Mouse (Mus musculus) gastrocnemius, postnatal 4 days (tissue): ENCODE measurements around the gene Klk14. TPM values are rescaled to one million over a fixed set of nuclear protein-coding genes. Genes with fewer than 3 reads are reported as not detected.
A peak's percentile ranks its signal among the peaks of the same experiment; 100 is the strongest.
"Not testable (repeated sequence)": the region's sequence is repeated elsewhere in the genome, so short reads cannot be mapped to it uniquely, and the experiment has no call there.

Experiments used
- DNase-seq, 2 experiments: peaks; one replicate each; pipeline ENCODE4 v3.0.0; 2021 to 2022; ENCODE audit warnings: low spot score in 2 of 2, mixed read lengths in 2 of 2
- long read RNA-seq, 2 experiments: library from polyadenylated mRNA; stranded (forward); transcript quantifications; one replicate each; pipeline ENCODE4 v2.0.0; 2021
- total RNA-seq, 2 experiments: library from RNA; stranded (reverse); gene quantifications; 2 replicates each; pipeline ENCODE4 v1.2.3; 2021

Klk14 gene
- not detected for total RNA-seq
- long read RNA-seq, experiment 1 = 0 reads
- long read RNA-seq, experiment 2 = 0 reads

DNA sequence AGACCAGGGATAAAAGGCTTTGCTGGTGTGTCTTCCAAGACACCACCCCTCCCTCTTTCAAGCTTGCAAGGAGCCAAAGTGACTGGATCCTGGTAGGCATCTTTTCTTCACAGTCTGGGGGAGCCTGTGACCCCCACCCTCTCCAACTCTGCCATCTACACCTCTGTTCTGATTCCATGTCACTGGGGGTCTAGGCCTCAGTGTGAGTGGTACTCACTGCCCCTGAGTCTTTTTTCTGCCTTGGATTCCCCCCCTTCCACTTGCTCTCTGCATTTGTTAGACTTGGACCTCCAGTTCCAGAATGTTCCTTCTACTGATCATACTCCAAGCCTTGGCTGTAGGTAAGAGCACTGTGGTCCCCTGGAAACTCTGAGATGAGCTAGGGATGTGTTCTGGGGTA is at the start of gene Klk14:
TSS of gene Klk14 (plus strand) at position 301 of the 400 bp plus-strand sequence.
- no peak for DNase-seq

DNA sequence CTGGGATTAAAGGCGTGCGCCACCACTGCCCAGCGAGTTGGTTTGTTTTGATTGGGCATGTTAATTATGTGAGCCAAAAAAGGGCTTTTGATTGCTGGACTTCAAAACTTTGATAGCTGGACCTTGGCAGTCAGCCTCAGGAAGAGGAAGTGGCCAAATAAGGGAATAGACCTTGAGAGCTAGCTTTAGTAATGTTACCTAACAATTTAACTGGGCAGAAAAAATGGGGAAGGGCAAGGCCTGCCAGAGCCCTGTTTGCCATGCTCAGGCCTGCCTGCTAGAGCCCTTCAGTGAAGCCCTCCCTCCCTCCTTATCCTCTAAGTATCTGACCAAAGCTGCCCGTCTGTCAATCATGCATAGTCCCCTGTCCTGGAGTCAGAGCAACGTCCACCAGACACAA is 47.6 kb upstream of the Klk14 start:
- no peak for DNase-seq

DNA sequence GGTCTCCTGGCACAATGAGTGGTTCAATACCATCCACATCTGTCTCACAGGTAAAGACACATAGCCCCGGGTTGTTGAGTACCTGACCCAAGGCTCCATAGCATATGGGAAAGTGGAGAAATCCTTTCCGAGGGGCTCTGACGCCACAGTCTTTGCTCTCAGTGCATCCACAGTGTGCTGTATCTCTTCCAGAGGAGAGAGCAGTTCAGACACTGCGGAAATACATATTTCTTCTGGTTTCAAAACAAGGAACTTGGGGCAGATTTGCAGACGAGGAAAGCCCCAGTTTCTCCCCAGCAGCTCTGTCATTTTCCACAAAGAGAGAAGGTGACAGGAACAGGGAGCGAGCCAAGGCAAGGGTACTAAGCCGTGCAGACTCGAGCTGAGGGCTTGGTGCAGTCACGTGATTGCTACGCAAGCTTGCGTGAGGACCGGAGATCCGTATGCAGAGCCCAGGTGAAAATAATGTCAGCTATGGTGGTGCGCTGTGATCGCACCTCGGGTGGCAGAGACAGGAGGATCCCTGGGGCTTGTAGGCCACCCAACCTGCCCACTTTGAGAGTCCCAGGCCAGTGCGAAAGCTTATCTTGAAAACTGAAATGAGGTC is 47.1 kb upstream of the Klk14 start:
- no peak for DNase-seq

DNA sequence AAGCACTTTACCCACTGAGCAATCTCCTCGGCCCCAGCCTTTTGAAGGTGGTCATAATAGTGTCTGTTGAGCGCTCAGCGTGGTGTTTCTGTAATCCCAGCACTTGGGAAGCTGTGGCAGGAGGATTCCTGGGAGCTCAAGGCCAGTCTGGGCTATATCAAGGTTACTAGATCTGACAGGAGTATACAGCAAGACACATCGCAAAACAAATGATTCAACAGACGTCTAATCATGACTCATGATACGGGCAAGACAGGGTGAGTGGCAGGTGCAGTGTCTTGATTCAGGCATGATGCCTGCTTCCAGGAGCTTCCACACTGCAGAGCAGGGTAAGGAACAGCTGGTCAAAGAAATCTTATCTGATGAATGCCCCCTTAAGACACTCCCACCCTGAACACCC is 37.5 kb upstream of the Klk14 start:
- DNase-seq = no peak

DNA sequence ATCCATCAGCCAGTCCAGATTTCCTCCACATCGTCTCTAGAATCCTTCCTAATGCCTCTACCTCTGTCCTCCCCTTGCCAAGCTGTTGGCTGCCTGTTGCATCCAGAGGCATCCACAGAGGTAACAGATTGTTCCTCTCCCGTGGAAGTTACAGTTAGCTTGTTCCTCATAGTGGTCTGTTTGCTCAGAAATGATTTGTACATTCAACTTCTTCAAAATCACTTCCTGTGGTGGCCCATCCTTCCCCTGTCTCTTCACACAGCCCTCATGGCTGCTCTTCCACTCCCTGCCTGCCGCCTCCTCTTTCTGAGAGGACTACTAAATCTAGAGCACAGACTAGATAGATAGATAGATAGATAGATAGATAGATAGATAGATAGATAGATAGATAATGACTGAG is 35.7 kb upstream of the Klk14 start:
- no peak for DNase-seq

DNA sequence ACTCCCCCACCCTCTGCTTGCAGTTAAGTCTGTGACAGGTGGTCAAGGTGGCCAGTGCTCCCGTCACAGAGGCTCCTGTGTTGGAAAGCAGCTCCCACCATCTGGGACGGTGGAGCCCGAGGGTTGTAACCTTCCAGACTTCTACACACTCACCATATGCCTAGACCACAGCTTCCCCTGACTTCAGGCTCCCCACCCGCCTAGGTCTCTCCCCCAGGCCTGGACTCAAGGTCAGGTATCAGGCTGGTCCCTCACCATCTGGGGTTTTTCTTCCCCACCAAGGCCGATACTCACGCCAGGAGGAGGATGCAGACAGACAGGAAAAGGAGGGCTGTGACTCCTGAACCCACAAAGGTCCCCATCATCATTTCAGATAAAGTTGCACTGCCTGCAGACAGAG is 34.0 kb upstream of the Klk14 start:
- no peak for DNase-seq

DNA sequence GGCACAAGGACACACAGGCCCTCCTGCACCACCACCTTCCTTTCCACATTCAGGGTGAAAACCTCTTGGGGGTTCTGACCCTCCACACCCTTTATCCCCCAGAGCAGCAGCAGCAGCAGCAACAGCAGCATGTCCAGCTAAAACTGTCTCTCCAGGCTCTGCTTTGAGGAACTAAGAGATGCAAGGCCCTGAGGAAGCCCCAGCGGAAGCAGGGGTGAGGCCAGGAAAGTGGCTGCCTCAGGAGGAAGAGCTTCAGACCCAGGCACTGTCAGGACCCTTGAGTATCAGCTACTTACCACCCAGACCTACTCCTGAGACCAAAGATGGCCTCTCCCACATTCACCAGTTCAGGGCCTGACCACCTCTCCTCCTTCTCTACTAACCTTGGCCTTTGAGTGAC is 30.2 kb upstream of the Klk14 start, which contains the start of gene Siglece:
TSS of gene Siglece (minus strand) at position 160 of the 400 bp plus-strand sequence.
- DNase-seq = no peak

DNA sequence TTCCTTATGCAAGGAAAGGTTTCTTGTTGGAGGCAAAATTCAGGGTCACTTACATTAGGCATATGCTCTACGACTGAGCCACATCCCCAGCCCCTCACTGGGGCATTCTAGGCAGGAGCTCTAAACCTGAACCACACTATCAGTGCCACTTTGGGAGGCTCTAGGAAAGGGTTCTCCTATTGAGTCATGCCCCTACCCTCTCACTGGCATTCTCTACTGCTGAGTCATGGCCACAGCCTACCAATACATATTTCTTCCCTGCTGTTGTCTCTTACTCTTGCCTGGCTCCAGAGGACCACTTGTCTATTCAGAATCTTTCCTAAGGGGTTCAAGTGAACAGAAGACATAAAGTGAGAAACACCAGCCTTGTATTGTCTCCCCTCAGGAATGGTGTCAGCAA is 27.4 kb upstream of the Klk14 start:
- no peak for DNase-seq

DNA sequence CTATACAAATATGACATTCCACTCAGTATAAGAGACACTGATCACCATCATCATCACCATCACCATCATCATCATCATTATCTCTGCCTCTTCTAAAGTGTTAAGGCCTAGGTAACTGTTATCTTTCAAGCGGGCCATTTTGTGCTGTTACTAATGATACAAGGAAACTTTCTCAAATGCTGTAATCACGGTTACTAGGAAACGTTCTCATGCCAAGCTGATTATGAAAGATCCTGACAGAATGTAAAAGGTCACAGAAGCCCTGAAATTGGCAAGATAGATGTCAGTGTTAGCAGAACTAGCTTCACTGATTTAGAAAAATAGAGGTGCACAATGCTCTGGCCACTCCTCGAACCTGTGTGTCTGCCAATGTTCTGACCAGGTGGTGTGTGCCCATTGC is 23.0 kb upstream of the Klk14 start:
- not testable (repeated sequence) for DNase-seq

DNA sequence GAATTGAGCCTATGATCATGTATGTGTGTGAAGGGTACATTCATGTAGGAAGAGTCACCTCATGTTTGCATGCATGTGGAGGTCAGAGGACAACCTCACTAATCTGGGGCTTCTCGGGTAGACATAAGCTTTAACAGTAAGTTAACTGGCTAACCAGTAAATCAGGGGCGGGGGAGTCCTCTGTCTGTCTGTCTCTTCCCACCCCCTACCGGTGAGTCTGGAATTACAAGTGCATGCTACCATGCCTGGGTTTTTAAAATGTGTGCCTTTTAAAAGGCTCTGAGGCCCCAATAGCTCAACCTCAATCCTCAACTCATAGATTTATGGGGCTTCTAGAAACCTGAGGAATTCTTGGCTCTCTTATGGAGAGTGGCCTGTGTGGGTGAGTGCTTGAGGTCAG is 21.6 kb upstream of the Klk14 start:
- DNase-seq = no peak

DNA sequence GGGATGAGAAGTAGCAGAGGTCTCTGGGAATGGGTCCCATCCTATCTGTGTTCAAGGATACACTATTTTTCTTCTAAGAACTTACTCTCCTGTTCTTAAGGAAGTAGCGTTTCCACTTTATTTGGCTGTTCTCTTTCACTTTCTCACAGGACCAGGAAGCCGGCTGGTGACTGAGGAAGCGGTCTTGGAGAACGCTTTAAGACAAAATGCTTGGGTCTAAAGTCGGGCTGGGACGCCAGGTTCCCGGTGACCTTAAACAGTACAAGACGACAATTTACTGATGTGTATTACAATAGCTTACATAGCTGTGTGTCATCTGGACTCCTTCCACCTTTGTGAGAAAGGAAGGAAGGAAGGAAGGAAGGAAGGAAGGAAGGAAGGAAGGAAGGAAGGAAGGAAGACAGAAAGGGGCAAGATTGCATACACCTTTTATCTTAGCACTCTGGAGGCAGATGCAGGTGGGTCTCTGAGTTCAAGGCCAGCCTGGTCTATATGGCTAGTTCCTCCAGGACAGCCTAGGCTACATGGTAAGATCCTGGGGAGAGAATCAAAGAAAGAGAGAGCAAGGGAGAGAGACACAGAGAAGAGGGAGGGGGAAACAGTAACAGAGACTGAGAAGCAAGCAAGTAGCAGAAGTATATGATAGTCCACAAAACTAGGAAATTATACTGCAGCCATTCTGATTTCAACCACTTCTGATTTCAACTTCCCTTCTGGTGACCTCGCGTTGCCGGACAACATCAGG is 19.0 kb upstream of the Klk14 start:
- DNase-seq = no peak

DNA sequence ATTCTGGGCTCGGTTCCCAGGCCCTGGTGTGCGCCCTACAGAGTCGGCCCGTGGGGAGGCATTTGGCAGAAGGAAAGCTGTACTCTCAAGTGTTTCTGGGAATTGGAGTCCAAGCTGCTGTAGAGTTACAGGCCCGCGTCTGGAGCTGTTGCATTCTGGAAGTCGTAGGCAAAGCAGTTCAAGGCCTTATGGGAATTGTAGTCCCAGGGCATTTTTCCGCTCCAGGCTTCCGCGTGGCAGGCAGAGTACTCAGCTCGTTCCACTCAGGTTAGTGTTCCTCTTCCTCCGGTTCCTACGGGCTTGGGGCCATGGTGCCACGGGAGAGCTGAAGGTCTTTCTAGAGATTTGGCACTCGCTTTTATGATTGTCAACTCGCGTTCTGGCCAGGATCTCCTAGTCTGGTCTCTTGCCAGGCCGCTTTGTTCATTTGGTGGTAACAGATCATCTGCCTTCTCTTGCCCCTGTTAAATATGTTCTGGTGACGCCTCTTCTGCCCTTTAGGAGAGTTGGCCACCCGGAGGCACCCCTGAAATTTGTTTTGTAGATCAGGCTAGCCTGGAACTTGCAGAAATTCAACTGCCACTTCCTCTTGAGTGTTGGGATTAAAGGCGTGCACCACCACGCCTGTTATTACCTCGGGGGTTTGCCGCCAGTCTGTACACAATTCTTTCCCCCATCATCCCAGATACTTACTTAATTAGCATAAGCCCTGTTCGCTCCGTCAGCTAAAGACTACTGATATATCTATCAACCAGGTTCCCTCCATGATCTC is 18.2 kb upstream of the Klk14 start, which contains the start of gene Ctu1:
TSS of gene Ctu1 (plus strand) at position 208 of the 772 bp plus-strand sequence.
- peak; percentile 75 to 91 for DNase-seq

DNA sequence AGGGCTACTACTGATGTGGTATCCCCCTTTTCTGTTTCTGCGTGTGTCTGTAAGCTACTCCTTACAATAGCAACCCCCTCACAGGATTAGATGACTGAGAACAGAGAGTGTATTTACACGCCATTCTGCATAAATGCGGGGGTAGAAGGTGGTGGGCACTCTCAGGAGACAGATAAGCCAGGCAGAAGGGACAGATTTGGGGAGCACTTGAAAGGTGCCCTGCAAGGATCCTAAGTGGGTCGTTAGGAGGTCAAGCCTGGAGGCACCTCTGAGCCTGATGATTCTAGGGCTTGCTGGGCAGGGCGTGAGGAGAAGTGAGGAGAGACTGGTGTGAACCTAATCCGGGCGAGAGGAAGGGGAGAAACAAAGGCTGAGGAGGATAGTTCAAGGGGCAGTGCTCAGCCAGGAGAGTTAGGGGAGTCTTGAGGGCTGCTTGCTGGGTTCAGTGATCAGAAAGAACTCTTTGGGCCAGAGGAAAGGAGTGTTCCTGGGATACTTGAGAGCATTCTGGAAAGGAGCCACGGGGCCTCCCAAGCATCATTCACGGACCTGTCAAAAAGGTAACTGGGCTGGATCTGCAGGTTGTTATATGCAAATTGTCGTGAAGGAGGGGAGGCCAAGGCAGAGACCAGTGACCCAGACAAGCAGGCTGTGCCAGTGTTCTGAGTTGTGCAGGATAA is 17.5 kb upstream of the Klk14 start:
- DNase-seq = no peak

DNA sequence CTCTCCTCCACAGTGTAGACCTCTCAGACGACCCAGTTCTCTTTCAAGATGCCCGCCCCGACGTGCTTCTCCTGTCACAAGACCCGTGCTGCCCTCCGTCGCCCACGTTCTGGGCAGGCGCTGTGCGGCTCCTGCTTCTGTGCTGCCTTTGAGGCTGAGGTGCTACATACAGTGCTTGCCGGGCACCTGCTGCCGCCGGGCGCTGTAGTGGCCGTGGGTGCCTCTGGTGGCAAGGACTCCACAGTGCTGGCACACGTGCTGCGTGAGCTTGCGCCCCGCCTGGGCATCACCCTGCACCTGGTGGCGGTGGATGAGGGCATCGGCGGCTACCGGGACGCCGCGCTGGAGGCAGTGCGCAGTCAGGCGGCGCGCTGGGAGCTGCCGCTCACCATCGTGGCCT is 15.1 kb upstream of the Klk14 start:
- DNase-seq = no peak

DNA sequence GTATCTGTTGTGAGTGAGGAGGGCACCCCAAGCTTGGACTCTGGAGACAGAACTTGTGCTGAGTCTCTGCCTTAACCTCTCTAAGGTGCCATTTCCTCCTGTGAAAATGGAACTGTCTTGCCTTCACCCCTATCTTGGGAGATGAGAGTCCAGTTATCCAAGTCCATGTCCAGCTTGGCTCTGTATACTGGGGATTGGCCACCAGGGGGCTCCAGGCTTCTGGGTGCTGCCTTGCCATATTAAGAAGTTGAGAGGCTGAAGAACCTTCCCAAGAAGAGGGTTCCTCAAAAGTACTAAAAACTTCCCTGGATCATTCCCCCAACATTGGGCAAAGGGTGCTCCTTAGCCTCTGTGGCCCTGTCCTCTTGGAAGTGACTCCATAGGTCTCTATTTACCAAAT is 11.7 kb upstream of the Klk14 start:
- DNase-seq = no peak

DNA sequence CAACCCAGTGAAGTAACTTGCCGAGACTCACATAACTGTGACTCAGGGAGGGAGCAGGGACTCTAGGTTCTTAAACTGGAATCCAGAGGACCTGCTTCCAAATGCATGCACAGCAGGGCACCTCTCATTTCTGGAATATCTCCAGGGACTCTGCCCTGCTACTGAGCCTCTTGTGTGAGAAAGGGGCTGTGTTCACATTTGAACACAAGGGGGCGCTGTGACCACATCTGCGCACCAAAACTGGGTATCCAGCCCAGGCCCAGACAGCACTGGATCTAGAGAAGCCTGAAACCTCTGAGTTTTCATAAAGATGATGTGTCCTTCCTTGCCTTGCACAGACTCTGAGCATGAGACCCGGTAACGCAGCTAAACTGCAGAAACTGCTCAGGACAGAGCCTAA is 9.3 kb upstream of the Klk14 start:
- DNase-seq = peak in 1 of 2 experiments; percentile 57

DNA sequence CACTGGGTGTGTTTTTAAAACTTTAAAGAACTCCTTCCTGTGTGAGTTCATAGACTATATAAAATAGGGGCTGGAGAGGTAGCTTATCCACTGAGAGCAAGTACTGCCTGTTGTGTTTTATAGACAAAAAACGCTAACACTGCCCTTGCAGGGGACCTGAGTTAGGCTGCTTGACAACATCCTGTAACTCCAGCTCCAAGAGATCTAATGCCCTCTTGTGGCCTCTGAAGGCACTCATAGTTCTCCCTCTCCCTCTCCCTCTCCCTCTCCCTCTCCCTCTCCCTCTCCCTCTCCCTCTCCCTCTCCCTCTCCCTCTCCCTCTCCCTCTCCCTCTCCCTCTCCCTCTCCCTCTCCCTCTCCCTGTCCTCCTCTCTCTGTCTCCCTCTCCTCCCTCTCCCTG is 7.7 kb upstream of the Klk14 start:
- DNase-seq = not testable (repeated sequence)

DNA sequence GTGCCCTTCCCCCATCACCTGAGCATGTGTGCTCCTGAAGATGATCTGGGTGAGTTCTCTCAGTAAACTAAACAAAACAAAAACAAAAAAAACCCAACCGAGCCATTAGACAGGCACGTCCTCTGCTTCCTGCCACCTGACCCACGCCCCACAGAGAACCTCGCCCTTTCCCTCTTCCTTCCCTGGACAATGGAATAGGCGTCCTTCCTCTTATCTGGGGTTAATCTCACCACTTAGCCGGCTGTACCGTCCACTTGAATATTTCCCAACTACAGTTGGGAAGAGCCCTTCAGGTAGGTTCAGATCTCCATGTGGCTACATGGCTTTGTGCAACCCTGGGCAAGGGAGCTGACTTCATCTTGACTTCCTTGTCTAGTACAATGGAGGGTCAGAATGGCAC is 5.1 kb upstream of the Klk14 start:
- no peak for DNase-seq

DNA sequence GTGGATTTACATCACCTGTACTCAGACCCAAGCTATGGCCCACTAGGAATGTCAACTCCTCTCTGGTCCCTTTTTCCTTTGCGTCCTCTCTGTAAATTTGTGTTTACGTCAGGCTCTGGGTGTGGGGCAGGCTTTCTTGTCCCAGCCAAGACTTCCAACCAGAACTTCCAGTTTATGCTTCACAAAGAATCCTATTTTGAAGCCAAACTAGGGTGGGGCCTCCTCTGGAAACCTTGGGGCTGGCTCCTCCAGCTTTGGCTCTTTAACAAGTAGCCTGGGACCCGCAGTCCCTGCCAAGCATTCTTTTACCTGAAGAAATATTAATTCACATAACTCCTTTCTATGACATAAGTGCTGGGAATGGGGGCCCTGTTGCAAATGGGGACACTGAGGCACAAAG is 19.8 kb downstream of the Klk14 start:
- no peak for DNase-seq

DNA sequence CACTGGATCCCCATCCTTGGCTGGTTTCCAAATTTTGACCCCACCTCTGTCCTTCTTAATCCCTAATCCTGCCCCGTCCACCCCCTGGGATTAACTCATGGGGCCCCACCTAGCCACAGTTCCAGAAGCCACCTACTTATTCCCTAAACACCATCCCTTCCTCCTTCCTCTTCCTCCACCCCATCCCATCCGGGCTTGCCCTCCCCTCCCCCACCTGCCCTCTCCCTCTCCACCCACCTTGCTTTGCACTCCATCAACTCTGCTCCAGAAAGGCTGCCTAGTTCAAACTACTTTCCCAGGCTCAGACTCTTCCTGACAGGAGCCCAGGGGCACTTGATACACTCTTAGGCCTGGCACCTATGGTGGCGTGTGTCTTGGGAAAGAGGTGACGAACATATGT is 22.0 kb downstream of the Klk14 start, which contains the start of gene Klk13:
TSS of gene Klk13 (plus strand) at position 301 of the 400 bp plus-strand sequence.
- DNase-seq = no peak

DNA sequence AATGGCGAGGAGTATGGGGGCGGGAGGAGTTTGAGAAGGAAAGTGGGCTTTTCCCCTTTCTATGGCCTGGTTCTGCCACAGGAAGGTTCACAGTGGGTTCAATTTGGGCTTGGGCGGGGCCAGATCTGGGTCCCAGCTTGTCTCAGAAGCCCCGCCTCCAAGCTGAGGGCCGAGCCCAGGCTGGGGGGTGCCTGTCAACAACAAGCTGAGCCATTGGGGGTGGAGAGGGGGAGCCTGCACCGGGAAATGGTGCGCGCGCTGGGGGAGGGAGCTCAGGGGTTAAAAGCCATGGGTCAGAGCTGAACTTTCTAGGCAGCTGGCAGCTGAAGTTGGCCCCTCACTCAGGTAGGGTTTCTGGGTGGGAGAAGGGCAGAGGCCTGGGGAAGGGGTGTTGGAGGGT is 22.7 kb downstream of the Klk14 start:
- no peak for DNase-seq
